Mouse (Mus musculus) common myeloid progenitor, adult 5-6 weeks (primary cell): ENCODE measurements around the gene Gm37240. TPM values are rescaled to one million over a fixed set of nuclear protein-coding genes. Genes with fewer than 3 reads are reported as not detected.

Experiments
- ATAC-seq: replicated peaks from 2 replicates; pipeline ENCODE4 v1.8.0; 2016; ENCODE audit warnings: low read depth, mild to moderate bottlenecking, moderate TSS enrichment, inconsistent platforms; ENCODE audit not compliant: poor library complexity, severe bottlenecking
- total RNA-seq: library from RNA; stranded (forward); fragments of 200-1000, 187-1606 nt; gene quantifications from 2 replicates; pipeline ENCODE4 v1.2.3, GENCODE M21; 2017

Gene Gm37240
- total RNA-seq, 1 experiment from 2014 or later: not detected

DNA sequence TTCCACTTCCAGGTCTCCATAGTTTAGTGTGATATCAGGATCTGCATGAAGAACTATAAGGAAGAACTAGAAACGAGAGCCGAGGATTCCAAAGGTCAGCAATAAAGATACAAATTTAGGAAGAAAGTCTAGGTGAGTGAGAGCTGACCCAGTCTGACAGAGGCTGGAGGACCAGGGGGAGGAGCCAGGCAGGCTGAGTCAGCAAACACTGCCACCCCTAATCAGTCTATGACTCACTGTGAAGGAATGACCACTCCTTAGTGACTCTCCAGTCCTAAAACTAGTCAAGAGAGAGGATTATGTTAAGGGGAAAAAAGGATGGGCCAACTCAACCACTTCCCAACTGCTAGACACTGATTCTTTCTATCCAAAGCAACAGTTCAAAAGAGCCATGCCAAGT, 6.6 kb downstream of the Gm37240 start:
- no peak for ATAC-seq

DNA sequence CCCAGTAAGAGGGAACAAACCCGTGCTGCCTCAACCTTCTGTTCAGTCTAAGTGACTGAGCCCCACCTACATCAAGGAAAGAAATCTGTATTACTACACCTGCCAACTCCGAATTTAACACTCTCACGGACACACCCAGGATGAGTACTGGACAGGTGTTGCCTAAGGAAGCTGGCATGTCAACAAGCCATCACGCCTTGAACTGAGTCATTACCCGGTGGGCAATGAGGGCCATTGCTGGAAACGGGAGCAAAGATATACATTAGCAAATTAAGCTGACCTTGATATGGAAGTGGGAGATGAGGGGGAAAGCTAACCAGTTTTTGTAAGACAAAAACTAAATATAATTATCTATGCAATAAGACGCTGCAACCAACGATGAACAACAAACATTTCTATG, 7.2 kb downstream of the Gm37240 start:
- ATAC-seq: no peak

DNA sequence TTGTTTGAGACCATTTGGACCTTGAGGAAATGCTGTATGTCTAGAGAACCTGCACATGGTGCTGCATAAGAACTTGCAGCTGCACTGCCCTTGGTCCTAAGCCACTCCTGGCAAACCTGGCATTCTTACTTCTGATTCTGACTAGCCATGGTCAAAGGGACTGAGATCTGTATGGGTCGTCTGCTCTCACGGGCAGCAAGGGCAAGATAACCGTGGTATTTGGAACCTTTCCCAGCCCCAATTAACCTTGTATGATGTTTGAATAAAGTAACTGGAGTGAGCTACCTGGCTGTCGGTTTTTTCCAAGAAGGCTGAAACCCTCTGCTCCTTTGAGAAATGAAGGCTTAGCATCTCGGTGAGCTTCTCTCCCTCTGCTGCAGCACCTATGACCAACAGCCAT, 8.4 kb downstream of the Gm37240 start:
- ATAC-seq: no peak

DNA sequence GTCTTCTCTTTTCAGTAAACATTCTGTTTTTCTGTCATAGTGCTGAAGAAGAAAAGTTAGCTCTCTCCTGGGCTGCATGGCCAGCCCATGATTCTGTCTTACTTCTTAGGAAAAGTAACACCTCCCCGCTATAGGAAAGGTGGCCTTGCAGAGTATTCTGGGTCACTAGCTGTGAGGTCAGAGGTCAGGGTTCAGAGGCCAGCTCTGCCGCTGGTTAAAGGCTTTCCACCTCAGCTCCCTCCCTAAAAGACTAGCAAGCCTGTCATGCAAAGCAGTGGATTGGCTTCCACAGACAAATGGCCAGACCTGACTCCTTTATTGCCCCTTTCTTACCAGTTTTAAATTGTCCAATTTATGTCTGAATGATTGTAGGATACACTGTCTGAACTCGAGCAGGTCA, 23.3 kb downstream of the Gm37240 start:
- no peak for ATAC-seq

DNA sequence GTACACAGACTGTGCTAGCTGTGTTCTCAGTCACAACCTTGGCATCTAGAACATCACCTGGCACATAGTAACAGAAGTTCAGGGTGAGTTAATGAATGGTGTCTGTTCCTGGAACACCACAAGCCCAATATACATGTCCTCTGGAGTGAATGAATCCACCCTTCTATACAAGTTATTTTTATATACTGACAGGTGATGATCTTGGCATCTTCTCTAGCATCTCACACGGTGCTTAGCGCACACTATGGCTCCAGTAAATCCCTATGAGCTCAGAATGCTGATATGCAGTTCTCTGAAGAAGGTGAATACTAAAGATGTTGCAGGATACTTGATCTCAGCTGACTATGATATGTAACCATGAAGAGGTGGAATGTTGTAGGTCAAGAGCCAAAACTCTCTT, 24.4 kb downstream of the Gm37240 start:
- no peak for ATAC-seq

DNA sequence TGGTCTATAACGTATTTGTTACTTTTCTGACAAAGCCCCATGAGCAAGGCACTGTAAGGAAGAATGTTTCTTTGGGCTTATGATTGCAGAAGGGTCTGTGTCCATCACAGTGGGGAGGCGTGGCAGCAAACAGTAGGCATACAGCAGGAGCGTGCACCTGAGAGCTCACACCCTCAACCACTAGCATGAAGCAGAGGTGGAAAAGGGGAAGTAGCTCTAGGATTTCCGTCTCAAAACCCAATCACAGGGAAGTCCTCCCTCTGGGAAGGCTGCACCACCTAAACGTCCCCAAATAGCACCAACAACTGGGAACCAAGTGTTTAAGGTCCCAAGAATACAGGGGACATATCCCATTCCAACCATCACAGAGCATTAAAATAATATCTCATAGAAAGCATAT, 26.3 kb downstream of the Gm37240 start:
- ATAC-seq: peak; percentile 52

DNA sequence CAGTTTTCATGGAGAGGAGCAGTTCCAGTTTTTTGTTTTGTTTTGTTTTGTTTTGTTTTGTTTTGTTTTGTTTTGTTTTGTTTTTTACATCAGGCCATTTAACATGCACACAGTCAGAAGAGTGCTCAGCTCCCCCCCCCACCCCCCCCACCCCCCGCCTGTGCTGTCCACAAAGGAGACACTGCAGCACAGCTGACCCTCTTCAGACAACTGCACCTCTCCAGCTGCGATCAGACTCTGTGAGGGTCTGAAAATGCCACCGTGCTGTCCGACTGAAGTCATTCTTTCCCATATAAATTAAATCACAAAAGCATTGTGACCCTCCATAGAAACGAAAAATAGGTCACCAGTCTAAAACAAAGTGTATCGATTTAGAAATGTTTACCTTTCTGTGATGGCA, 28.0 kb downstream of the Gm37240 start:
- ATAC-seq: no peak

DNA sequence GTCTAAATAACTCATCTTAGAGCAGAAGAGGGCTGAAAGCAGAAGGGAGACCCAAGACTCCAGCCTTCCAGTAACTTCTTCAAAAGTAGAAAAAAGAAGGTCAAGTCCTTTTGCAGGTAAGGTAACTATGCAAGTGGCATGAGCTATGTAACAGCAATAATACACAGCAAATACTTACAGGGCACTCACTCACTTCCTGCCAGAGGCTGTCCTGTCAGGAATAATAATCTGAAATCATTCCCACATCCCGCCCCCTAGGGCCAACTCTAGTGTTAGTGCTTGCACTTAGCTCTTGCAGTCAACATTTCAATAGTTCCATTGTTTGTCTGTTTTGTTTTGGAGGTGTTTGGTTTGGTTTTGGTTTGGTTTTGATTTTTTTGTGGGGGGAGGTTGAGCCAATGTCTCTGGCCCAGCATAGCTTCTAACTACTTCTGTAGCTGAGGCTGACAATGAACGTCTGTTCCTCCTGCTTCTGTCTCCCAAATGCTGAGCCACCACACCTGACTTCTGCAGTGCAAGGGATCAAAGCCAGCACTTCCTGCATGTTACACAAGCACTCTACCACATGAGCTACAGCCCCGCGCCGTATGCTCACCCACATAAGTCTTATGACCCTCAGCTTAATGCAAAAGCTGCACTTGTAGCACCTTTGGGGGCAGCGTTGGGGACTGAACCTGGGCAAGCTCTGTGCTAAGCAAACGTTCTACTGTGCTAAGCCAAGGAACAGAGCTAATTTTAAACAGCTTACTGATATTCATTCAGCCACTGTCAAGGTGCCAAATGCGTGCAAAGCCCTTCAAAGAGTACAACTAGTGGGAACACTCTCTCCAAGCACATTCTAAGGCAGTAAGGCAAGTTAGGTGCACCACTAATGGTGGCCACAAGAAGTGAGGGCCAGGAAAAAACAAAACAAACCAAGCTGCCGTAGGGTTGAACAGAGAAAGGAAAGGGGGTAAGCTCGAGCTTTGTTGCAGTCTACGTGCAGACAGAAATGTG, 28.9 kb downstream of the Gm37240 start:
- ATAC-seq: 0 out of 2 replicates have a peak, but pooled peaks have one; percentile 45

DNA sequence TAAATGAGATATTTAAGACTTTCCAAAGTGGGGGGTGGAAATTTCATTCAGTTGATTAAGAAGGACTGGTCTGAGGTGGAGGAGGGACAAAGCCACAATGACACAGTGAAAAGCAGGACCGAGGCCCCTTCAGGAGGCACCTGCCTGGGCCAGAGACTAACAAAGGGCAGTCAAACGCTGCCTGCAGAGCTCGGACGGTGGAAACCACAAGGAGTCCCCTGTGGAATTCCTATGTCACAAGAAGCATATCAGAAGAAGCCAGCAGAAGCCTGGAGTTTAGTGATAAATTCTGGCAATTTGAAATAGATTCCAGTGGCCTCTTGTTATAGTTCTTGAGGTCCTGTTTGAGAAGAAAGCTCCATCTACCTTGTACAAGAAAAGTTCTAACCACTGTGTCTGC, 30.2 kb downstream of the Gm37240 start:
- ATAC-seq: peak; percentile 61; the same call in 1 of the 2 replicates

DNA sequence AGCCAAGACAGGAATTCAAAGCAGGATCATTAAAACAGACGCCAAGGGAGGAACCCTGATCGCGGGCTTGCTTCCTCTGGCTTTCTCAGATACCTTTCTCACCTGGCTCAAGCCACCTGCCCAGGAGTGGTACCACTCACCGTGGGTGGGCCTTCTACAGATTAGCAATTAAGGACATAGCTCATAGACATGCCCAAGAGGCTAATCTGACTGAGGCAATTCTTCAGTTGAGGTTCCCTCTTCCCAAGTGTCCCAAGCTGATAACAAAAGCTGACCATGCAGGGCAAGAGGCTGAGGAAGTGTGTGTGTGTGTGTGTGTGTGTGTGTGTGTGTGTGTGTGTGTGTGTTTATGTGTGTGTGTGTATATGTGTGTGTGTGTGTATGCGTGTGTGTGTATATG, 31.4 kb downstream of the Gm37240 start:
- ATAC-seq: no peak; the same call in 1 of the 2 replicates

DNA sequence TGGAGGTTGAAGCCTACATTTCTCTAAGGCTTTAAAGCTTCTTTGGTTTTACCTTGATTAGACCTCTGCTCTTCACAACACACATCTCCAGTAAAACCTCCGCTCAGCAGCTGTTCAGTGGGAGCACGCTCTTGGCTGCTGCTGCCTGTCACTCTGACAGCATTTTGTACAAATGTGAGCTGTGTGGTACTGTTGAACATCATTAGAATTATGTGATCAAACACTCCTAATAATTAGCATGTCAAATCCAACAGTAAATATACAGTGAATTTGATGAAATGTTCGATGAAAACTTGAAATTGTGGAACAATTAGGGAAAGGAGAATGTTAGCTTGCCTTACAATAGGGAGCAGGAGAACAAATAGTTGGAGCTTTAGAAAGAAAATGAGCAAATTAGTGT, 32.3 kb downstream of the Gm37240 start:
- no peak for ATAC-seq

DNA sequence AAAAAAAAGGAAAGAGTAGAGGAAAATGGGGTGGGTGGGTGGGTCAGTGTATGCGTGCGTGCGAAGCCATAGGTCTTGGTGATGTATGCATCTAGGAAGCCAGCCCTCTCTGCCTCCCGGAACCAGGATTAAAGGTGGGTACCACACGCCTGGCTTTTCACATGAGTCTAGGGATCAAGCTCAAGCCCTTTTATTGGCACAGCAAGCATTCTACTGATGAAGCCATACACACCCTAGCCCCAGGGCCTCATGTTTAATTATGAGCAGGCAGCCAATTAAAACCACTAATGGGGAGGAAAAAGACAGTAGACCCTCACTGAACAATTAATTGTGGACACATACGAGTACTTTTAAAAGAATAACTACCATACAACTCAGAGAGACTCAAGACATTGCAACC, 33.2 kb downstream of the Gm37240 start:
- no peak for ATAC-seq

DNA sequence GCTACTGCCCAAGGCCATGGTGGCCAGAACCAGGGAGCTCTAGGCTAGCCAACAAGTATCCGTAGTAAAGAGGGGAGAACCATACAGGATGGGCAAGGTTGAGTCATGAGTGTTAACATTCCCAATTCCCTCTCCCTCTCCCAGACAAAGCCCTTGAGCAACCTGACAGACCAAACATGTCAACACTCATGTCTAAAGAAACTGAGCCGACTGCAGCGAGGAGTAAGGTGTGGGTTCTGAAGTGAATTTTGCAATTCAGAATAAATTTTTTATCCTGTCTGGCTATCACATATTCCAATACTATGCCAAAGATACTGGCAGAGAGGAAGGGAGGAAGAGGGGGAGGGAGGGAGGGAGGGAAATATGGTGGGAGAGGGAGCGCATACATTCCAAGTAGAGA, 33.6 kb downstream of the Gm37240 start:
- no peak for ATAC-seq

DNA sequence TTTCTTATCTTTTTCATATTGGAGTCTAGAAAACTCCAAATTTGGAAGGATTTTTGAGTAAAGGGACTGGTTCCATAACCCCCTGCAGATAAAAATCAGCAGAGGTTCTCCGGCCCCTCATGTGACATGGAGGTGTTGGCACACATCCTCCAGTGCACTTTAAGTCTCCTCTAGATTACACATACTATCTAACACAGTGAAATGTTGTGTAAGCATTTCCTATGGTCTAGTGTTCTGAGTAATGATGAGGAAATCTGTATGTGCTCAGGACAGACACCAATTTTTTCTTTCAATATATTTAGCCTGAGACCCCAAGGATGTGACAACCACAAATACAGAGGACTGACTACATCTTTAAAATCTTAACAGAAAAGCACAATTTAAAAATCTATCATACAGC, 37.2 kb downstream of the Gm37240 start:
- no peak for ATAC-seq

DNA sequence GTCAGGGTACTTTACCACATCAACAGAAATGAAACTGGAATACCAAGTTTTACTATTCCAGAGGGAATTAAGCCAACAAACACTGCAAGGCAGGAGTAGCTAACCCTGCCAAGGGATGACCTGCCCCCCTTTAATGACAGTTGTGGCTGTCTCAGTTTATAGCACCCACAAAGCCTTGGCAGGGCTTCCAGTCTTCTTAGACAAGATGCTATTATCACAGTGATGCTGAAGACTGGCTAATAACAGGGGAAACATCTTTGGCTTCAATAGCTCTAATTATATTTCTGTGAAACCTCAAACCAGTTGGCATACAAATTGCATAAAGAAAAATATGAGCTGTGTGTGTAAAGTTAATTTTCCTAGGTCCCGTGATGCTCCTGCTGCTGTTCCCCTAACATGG, 41.0 kb downstream of the Gm37240 start:
- no peak for ATAC-seq

DNA sequence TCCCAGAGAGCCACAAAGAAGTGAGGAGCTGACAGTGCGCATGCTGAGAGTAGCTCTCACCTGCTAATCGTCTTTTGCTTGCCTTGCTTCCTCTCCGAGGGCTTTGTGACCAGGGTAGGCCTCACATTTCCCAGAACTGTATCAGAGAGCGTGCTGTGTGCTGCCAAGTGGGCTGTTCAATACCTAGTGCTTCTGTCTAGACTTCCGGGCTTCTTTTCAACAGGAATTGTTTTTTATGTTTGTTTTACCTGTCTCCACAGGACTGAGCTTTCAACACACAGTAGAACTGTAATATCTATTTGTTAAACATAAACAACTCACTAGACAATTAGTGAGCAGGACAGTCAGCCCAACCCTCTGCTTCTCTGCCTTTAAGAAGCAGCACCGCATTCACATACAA, 42.0 kb downstream of the Gm37240 start:
- no peak for ATAC-seq

DNA sequence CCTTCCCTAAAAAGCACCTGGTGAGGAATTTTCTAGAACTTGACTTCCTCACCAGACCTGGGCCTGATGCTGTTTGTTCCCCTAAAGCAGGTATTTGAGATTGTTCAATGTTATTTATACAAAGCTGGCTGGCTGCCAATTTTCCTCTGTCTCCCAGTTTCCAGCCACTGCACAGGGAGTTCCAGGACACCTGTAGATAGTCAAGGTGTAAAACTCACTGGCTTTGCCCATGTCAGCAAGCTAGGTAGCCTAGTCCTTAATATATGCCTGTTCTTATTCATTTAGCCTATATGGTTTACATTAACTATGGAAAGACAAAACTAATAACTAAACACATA, 44.5 kb downstream of the Gm37240 start:
- no peak for ATAC-seq

DNA sequence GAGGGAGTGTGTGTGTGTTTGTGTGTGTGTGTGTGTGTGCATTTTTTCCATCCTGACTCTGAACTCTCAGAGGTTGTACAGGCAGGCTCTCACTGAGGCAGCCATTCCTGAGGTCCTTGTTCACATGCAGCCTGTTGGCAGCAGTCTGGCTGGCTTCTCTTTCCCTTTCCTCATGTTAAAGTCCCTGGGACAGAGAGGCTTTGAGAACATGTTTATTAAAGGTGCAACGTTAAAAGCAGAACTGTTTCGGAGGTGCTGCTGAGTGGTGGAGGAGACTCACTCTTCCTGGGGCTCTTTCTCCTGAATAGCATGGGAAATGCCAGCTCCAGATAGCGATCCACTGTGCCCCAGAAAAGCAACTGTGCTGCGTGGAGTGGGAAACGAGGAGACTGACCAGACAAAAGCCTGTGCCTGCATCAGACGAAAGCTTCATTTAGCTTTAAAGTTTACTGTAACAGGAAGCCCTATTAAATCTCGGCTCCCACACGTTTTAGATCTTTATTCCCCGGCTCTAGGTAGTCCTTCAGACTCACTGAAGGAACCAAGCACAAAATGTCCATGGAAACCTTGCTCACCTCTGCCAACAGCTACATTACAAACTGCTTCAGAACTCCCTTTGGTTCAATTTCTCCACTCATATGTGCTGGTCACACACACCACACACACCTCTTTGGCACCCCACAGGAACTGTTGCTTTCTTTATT, 45.0 kb downstream of the Gm37240 start:
- no peak for ATAC-seq

DNA sequence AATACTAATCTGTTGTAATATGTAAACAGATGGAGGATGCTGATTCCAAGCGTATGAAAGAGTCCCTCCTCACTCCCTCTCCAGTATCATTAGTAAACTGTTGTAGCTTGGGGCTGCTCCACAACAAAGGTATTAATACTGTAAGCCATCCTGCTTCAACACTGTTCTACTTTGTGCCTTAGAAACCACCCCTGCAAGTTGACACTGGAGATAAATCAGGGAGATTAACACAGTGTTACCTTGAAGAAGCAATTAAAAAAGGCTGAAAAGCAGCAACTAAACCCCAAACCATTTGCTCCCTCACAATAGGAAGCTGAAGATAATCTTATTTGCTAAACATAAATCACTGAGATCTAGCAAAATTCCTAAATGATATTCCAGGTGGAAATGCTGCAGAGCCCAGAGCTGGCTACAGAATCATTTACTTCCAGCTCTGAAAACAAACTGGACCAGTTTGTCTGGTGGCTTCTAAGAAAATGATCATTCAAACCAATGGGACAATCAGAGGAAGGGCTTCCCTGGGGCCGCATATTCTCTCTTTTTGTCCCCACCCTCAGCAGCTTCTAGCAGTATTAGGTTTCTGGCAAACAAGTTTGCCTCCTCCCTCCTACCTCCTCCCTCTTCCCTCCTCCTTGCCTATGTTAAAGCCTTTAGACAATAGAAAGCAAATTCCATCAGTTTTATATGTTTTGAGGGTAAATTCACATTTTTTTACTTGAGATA, 45.7 kb downstream of the Gm37240 start:
- no peak for ATAC-seq

DNA sequence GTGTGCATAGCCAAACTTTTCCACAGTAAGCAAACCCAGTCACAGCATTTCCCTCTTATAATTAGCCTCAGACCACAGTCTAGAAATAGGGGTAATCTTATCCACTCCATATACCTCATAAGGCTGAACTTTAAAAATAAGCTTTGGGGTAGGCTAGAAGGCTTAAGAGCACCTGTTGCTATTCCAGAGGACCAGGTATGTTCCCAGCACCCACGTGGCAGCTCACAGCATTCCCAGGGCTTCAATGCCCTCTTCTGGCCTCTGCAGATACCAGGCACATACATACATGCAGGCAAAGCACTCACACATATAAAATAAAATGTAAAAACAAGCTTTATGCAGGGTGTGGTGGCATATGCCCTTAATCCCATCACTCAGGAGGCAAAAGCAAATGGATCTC, 53.7 kb downstream of the Gm37240 start:
- ATAC-seq: no peak
